Mouse (Mus musculus) liver, embryonic 14.5 days (tissue): ENCODE results near the gene Gprasp2.

ENCODE experiments used
- CTCF ChIP-seq: IDR thresholded peaks from 2 replicates; pipeline ENCODE4 v1.5.1; 2016; ENCODE audit warnings: antibody characterized with exemption, low read depth, control low read depth
- EP300 ChIP-seq: IDR thresholded peaks from 2 replicates; pipeline ENCODE4 v1.6.1; 2016; ENCODE audit warnings: antibody characterized with exemption, low read depth

DNA sequence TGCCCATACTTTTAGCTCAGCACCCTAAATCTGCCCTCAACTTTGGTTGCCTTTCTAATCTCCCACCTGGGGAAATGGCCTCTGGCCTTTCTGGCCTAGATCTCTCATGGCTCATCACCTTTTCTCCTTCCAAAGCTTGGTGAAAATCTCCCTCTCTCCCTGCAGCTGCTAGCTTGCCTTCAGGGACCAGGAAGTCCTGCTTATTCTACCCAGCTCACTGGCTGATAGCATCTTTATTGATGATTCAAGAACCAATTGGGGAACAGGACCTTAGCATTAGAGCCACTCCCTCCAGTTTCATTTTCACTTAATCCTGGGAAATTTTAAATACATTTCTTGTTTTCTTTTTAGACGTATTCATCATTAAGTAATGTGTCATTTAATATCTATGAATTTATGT, 37.8 kb downstream of the Gprasp2 start:
- TF ChIP-seq CTCF (no peak), EP300 (no peak)
